Mouse (Mus musculus) stomach, postnatal 0 days (tissue): ENCODE results near the gene Dnm3. TPM values are rescaled to one million over a fixed set of nuclear protein-coding genes. Genes with fewer than 3 reads are reported as not detected.

Experiments
- ATAC-seq: fragments of 200-750 bp; cut with Nextera tagmentation; 2 replicates; pipeline ENCODE4 v1.8.0; 2017; ENCODE audit not compliant: low FRiP score, low TSS enrichment
- DNase-seq: peaks from one replicate; pipeline ENCODE4 v3.0.0-alpha.2; 2016; ENCODE audit warnings: low spot score
- H3K27ac ChIP-seq: fragments of 300-500 bp; sonication (generic); replicated peaks from 2 replicates; pipeline ENCODE4 v1.5.1; 2014; ENCODE audit warnings: mild to moderate bottlenecking, control low read depth
- H3K27me3 ChIP-seq: fragments of 300-500 bp; sonication (generic); 2 replicates; pipeline ENCODE4 v1.6.1; 2014; ENCODE audit warnings: low read length; ENCODE audit not compliant: control insufficient read depth, insufficient read depth
- H3K36me3 ChIP-seq: fragments of 300-500 bp; sonication (generic); 2 replicates; pipeline ENCODE4 v1.6.1; 2014; ENCODE audit warnings: low read length, mixed read lengths; ENCODE audit not compliant: control insufficient read depth, insufficient read depth
- H3K4me1 ChIP-seq: fragments of 300-500 bp; sonication (generic); replicated peaks from 2 replicates; pipeline ENCODE4 v1.6.1; 2014; ENCODE audit warnings: antibody characterized with exemption; ENCODE audit not compliant: control insufficient read depth, insufficient read depth
- H3K4me2 ChIP-seq: fragments of 300-500 bp; sonication (generic); replicated peaks from 2 replicates; pipeline ENCODE4 v1.6.1; 2014; ENCODE audit warnings: low read depth, mild to moderate bottlenecking, control low read depth, moderate library complexity
- H3K4me3 ChIP-seq: fragments of 300-500 bp; sonication (generic); 2 replicates; pipeline ENCODE4 v1.5.1; 2014; ENCODE audit warnings: low read depth, low read length, control low read depth
- H3K9ac ChIP-seq: fragments of 300-500 bp; sonication (generic); 2 replicates; pipeline ENCODE4 v1.6.1; 2014; ENCODE audit warnings: mild to moderate bottlenecking, low read length, control low read depth, mixed read lengths
- H3K9me3 ChIP-seq: fragments of 300-500 bp; sonication (generic); 2 replicates; pipeline ENCODE4 v1.6.1; 2016; ENCODE audit warnings: low read length; ENCODE audit not compliant: control insufficient read depth
- CTCF ChIP-seq: IDR thresholded peaks from 2 replicates; pipeline ENCODE4 v1.5.1; 2016; ENCODE audit warnings: antibody characterized with exemption, low read depth, mild to moderate bottlenecking, moderate library complexity
- EP300 ChIP-seq: optimal IDR thresholded peaks from 2 replicates; pipeline ENCODE3; 2016; ENCODE audit warnings: antibody characterized with exemption
- WGBS: fragments of 180-500 bp; shearing (Covaris S2); extraction: QIAGEN DNeasy Blood & Tissue Kit; methylation state at CpG from one replicate; pipeline ENCODE4 v1.1.7; 2014; 5-methylcytosine and 5-hydroxymethylcytosine counted together
- polyA plus RNA-seq: library from polyadenylated mRNA; unstranded; fragments of >200 nt; fragmentation: Nextera tagmentation; extraction: Ambion mirVana; gene quantifications from 2 replicates; pipeline ENCODE4 v1.2.1, GENCODE M21; 2015

Dnm3 gene
- polyA plus RNA-seq, 1 experiment from 2014 or later = 2.1 TPM

DNA sequence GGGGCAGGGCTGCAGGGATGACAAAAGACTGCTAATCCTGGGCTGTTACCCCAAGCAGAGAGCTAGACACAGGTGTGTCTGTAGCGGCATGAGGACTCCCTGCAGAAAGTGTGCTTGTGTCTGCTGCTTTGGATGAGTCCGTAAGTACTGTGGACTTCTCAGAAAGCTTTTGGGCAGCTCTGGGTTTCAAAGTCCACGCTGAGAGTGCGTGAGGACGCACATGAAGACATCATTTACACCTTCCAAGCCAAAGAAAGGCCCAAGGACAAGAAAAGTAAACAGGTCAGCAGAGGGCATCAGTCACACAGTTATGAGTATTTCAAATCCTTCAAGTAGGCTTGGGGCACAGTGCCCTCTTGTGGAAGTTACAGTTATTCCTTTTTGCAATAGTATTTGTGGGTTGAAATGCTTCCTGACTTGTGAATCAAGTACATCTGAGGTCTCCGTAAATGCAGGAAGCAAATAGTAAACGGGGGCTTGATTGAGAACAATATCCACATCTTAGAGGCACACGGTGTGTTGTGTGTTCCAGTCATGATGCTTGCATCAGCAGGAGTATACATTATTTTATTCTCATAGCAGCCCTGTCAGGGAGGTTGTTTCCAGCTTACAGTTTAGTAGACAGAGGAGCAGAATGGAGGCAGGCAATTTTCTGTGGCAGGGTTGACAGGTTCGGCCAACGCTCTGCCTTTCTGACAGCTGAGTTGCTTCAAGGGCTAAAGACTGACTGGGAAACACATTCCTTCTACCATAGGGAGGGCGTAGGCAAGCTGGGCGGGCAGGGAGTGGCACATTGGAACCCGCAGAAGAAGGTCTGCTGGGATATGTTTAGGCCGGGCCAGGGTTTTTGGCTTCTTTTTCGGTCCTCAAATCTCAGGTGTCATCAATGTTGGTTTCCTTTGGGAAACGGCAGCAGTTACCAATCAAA, 501.3 kb downstream of the Dnm3 start:
- no peaks in the 10 kb centered on the region for H3K36me3 ChIP-seq
- H3K9me3 ChIP-seq = no peaks in the 10 kb centered on the region
- WGBS = 36% methylated on average over 16 of the region's 16 CpGs
- H3K27ac ChIP-seq = peak overlapping the region; percentile 20; the same call in 1 of the 2 replicates
- 0 out of 2 replicates have a peak overlapping the region, but pooled peaks have one; percentile 3 for H3K4me2 ChIP-seq
- no peak overlapping the region for H3K4me3 ChIP-seq
- ATAC-seq = peak; percentile 83
- no peaks in the 10 kb centered on the region for H3K27me3 ChIP-seq
- peaks cover 3% of the 10 kb centered on the region for H3K4me1 ChIP-seq
- DNase-seq = peak; percentile 79
- TF ChIP-seq CTCF (peak; percentile 99), EP300 (no peak)
- no peak overlapping the region for H3K9ac ChIP-seq

DNA sequence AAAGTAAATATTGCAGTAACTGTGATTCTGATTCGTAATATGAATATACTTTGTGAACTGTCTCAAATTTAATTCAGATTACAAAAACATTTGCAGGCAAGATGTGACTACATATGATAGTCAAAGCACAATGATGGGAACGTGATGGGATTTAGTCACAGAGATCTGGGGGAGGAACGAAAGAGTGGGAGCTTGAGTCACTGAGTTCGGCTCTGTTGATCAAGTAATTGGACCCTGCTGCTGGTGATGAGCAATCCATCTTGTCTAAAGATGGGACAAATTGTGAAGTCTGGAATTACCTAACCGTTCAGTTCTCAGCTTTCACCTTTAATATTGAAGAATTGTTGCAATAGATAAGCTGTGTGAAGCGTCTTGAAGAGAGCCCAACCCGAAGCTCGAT, 505.6 kb downstream of the Dnm3 start:
- Histone ChIP-seq H3K9me3 (no peaks in the 10 kb centered on the region), H3K4me3 (no peak overlapping the region), H3K27ac (no peak overlapping the region), H3K36me3 (0 out of 2 replicates have a peak, but pooled peaks cover 2% of the 10 kb centered on the region), H3K27me3 (no peaks in the 10 kb centered on the region), H3K4me1 (peaks cover 5% of the 10 kb centered on the region), H3K9ac (no peak overlapping the region), H3K4me2 (no peak overlapping the region)
- TF ChIP-seq CTCF (no peak), EP300 (no peak)
- WGBS = 86% methylated on average over 8 of the region's 8 CpGs
- ATAC-seq (no peak), DNase-seq (no peak)

- no peak overlapping the region for H3K4me3 ChIP-seq
- H3K27me3 ChIP-seq = no peaks in the 10 kb centered on the region
- 96% methylated on average over 9 of the region's 9 CpGs for WGBS
- no peak overlapping the region for H3K27ac ChIP-seq
- no peaks in the 10 kb centered on the region for H3K9me3 ChIP-seq
- H3K4me1 ChIP-seq = 0 out of 2 replicates have a peak, but pooled peaks cover 2% of the 10 kb centered on the region
- TF ChIP-seq CTCF (no peak), EP300 (no peak)
- no peak overlapping the region for H3K4me2 ChIP-seq
- no peak for DNase-seq
- H3K36me3 ChIP-seq = 0 out of 2 replicates have a peak, but pooled peaks cover 2% of the 10 kb centered on the region
- H3K9ac ChIP-seq = no peak overlapping the region
- no peak for ATAC-seq
These were observed 507.0 kb downstream of the Dnm3 start for GRCm38 (mm10) chr1:161970874-161971273.

DNA sequence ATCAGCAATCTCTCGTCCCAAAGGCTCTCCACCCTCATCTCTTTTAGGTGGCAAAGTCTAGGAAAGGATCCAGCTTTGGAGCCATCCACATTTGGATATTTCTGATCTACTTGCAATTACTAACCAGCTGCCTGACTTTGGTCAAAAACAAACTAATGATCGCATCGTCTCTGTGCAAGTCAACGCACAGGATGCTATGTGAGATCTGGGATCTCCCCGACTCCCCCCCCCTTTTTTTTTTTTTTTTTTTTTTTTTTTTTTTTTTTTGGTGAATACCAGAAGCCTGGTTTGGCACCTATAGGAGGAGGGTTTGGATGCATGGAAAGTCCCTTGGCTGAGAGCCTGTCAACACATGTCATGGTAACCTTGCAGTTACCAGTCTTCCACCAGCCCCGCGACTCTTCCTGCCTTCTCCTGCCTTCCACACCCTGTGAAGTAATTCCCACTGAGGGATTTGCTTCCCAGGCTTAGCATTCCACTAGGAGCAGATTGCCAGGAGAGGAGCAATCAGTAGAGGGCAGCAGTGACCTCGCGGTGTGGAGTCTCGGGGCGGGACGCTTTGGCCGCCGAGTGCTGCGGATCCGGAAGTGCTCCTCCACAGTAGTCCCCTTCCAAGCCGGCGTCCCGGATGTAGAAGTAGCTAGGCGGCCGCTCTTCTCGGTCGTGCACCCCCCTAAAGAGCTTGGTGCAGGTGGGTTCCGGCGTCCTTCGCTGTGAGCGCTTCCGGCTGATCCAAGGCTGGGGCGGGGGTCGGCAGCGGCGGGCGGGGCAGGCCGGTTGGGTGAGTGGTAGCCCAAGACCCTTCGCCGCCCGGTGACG, 509.0 kb downstream of the Dnm3 start, which contains the start of gene Pigc:
Pigc (plus strand) TSS at position 598 of the 819 bp plus-strand sequence.
- H3K9ac ChIP-seq = peak within 1 kb of the TSS; percentile 76
- TF ChIP-seq EP300 = no peak
- peak; percentile 95 for TF ChIP-seq CTCF
- DNase-seq (peak; percentile 94), ATAC-seq (peak; percentile 99)
- H3K4me3 ChIP-seq = peak within 1 kb of the TSS; percentile 65
- H3K9me3 ChIP-seq = no peaks in the 10 kb centered on the region
- H3K4me1 ChIP-seq = 0 out of 2 replicates have a peak, but pooled peaks cover 2% of the 10 kb centered on the region
- H3K27ac ChIP-seq = peak within 1 kb of the TSS; percentile 82
- 2% methylated on average over 37 of the region's 38 CpGs for WGBS
- 0 out of 2 replicates have a peak, but pooled peaks cover 2% of the 10 kb centered on the region for H3K36me3 ChIP-seq
- peak within 1 kb of the TSS; percentile 65 for H3K4me2 ChIP-seq
- H3K27me3 ChIP-seq = no peaks in the 10 kb centered on the region

- Histone ChIP-seq H3K9ac (no peak overlapping the region), H3K36me3 (0 out of 2 replicates have a peak, but pooled peaks cover 2% of the 10 kb centered on the region), H3K4me1 (0 out of 2 replicates have a peak, but pooled peaks cover 2% of the 10 kb centered on the region), H3K4me2 (no peak overlapping the region), H3K27ac (no peak overlapping the region), H3K27me3 (no peaks in the 10 kb centered on the region), H3K4me3 (no peak overlapping the region), H3K9me3 (no peaks in the 10 kb centered on the region)
- no peak for ATAC-seq
- no peak for DNase-seq
- no peak for TF ChIP-seq CTCF
- no peak for TF ChIP-seq EP300
- WGBS = 57% methylated on average over 2 of the region's 2 CpGs
These were observed 509.9 kb downstream of the Dnm3 start for GRCm38 (mm10) chr1:161967936-161968335.
